Mouse (Mus musculus) spleen, adult 2 months (tissue): ENCODE data around the gene Gh.

ENCODE experiments used
- CTCF ChIP-seq: fragments of 200-500 bp; IDR thresholded peaks from 2 replicates; pipeline ENCODE4 v1.5.1; 2011; ENCODE audit warnings: mild to moderate bottlenecking, inconsistent platforms; ENCODE audit not compliant: insufficient read depth, insufficient read length, insufficient replicate concordance; ENCODE audit errors: extremely low read depth
- POLR2A ChIP-seq: fragments of 200-500 bp; IDR thresholded peaks from 2 replicates; pipeline ENCODE4 v1.6.1; 2011; ENCODE audit warnings: low read depth, low read length, inconsistent platforms

DNA sequence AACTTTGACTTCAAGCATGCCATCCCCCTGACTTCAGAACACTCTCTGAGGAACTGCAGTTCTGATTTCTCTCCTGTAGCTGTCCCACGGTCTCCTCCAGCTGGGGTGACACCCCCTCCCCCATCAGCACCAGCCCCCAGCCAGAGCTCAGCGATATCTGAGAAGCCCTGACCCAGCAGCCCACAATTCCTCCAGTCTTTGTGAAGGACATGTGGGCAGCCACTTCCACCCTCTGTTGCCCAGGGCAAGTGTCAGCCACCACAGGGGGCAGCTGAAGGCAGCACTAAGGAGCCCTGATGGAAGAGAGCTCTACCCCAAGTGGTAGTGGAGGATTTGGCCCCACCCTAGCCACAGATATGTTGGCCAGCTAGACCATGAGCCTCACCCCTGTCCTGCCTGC is 32.4 kb upstream of the Gh start:
- TF ChIP-seq CTCF = no peak
- no peak for TF ChIP-seq POLR2A
